Mouse (Mus musculus) olfactory bulb, adult 2 months (tissue): Measurements from ENCODE around the gene Ppp1r14b. TPM values are rescaled to one million over a fixed set of nuclear protein-coding genes. Genes with fewer than 3 reads are reported as not detected.

Experiments
- H3K27ac ChIP-seq: fragments of 200-500 bp; 2 replicates; pipeline ENCODE4 v1.5.1; 2012; ENCODE audit warnings: low read depth, low read length; ENCODE audit not compliant: insufficient read depth
- H3K4me1 ChIP-seq: fragments of 200-500 bp; 2 replicates; pipeline ENCODE4 v1.6.1; 2012; ENCODE audit warnings: low read length; ENCODE audit not compliant: control insufficient read depth, insufficient read depth
- H3K4me3 ChIP-seq: fragments of 200-500 bp; 2 replicates; pipeline ENCODE4 v1.5.1; 2012; ENCODE audit warnings: mild to moderate bottlenecking, low read depth, low read length, moderate library complexity; ENCODE audit not compliant: insufficient read depth
- CTCF ChIP-seq: fragments of 200-500 bp; IDR thresholded peaks from 2 replicates; pipeline ENCODE4 v1.5.1; 2012; ENCODE audit warnings: low read depth, mild to moderate bottlenecking, low read length, moderate library complexity; ENCODE audit not compliant: insufficient read depth
- POLR2A ChIP-seq: fragments of 200-500 bp; IDR thresholded peaks from 2 replicates; pipeline ENCODE4 v1.6.1; 2012; ENCODE audit warnings: mild to moderate bottlenecking, low read depth, low read length, moderate library complexity; ENCODE audit not compliant: insufficient read depth
- whole genome bisulfite sequencing: fragments of 180-500 bp; shearing (Covaris S2); methylation state at CpG from one replicate; pipeline ENCODE4 v1.1.7; 2018; 5-methylcytosine and 5-hydroxymethylcytosine counted together
- polyA plus RNA-seq: library from polyadenylated mRNA; stranded (reverse); fragments of >200 nt; gene quantifications from 2 replicates; pipeline ENCODE4 v1.2.4, GENCODE M21; 2012; ENCODE audit warnings: low replicate concordance; ENCODE audit not compliant: missing spikeins, insufficient read depth, insufficient read length

Ppp1r14b gene
- polyA plus RNA-seq, 1 experiment: not detected

DNA sequence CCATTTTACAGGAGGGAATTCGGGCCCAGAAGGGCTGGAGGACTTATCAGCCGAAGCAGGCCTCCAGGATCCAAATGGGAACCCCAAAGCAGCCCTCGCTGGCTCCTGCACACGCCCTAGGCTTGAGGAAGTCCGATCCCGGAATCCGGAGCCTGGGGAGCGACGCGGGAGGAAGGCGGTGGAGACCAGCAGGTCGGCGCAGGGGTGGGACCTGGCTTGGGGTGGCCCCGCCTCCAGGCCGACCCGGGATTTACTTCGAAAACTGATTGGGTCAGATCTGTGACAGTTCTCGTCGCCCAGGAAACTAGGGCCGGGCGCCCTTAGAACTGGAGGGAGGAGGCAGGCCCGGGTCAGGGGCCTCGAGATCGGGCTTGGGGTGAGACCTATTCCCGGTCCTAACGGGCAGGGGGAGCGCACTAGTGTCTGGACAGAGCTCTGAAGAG lies 32.5 kb upstream of the Ppp1r14b start, which contains the start of gene Gpr137:
Gpr137 (minus strand) TSS at position 232 of the 443 bp plus-strand sequence.
- H3K4me1 ChIP-seq: peaks cover 28% of the 10 kb centered on the region
- WGBS: under 1% methylated on average over 27 of the region's 27 CpGs
- H3K27ac ChIP-seq: peak within 1 kb of the TSS; percentile 63
- H3K4me3 ChIP-seq: peak within 1 kb of the TSS; percentile 87
- TF ChIP-seq CTCF (no peak), POLR2A (peak; percentile 58)

DNA sequence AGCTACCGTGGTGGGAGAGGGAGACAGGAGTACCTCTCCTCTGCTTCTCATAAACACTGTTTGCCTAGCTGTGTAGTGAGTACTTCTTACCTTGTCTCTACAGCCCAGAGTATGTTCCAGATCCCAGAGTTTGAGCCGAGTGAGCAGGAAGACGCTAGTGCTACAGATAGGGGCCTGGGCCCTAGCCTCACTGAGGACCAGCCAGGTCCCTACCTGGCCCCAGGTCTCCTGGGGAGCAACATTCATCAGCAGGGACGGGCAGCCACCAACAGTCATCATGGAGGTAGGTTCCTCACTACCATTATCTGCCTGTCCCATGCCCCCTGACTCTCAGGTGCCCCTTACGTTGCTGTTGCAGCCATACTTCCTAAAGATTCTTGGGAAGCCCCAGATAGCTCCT lies 32.0 kb upstream of the Ppp1r14b start:
- TF ChIP-seq POLR2A (no peak), CTCF (no peak)
- WGBS: 21% methylated on average over 5 of the region's 5 CpGs
- H3K4me3 ChIP-seq: peak overlapping the region; percentile 87

GRCm38 (mm10) chr19:6943709-6944108 lies 31.1 kb upstream of the Ppp1r14b start:
- Histone ChIP-seq H3K4me3 (no peak overlapping the region), H3K27ac (no peak overlapping the region), H3K4me1 (peaks cover 23% of the 10 kb centered on the region)
- no peak for TF ChIP-seq CTCF
- no peak for TF ChIP-seq POLR2A
- WGBS: 91% methylated on average over 6 of the region's 6 CpGs

More for the DNA sequence above, 32.0 kb upstream of the Ppp1r14b start:
- peak overlapping the region; percentile 29; the same call in 1 of the 2 replicates for H3K27ac ChIP-seq
- H3K4me1 ChIP-seq: peaks cover 27% of the 10 kb centered on the region

DNA sequence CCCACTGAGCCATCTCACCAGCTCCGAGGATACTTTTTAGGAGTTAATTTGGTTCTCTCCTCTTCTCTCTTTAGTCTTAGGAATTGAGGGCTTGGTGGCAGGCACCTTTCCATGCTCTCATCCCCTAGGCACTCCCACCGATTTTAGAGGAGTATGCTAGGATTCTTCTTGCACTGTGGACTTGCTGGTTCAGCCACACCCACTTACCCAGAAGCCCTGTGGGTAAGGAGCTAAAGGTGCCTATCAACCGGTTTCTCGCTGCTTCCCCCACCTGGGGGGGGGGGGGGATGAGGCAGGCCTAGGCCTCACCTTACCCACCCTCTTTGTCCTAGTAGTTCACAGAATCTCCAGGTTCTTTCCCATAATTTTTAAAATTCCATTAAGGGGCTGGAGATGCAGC lies 27.0 kb upstream of the Ppp1r14b start:
- Histone ChIP-seq H3K4me1 (peaks cover 10% of the 10 kb centered on the region), H3K4me3 (no peak overlapping the region), H3K27ac (no peak overlapping the region)
- TF ChIP-seq POLR2A (no peak), CTCF (no peak)
- WGBS: 70% methylated on average over 4 of the region's 4 CpGs

GRCm38 (mm10) chr19:6948186-6948585 lies 26.6 kb upstream of the Ppp1r14b start:
- WGBS: 69% methylated on average over 4 of the region's 4 CpGs
- H3K27ac ChIP-seq: no peak overlapping the region

DNA sequence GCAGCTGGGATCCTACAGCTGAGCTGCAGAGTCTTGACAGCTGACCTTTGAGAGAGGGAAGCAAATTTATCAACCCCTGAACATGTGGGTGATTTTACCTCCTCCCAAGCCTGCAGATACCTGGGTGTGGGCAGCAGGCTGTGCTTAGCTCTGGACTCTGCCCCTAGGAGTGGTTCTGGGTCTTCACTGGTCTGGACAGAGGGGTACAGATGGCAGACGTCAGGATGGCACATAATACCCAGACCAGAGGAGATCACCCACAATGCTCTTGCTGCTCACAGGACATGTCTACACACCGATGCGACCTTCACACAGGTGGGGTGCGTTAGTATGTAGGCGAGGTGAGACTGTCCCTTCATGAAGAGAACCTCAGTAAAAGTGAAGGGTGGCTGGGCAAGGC lies 25.2 kb upstream of the Ppp1r14b start:
- peaks cover 10% of the 10 kb centered on the region for H3K4me1 ChIP-seq
- TF ChIP-seq POLR2A (no peak), CTCF (no peak)
- 90% methylated on average over 5 of the region's 5 CpGs for WGBS
- no peak overlapping the region for H3K27ac ChIP-seq
- no peak overlapping the region for H3K4me3 ChIP-seq

More at GRCm38 (mm10) chr19:6948186-6948585, 26.6 kb upstream of the Ppp1r14b start:
- TF ChIP-seq POLR2A (no peak), CTCF (no peak)
- Histone ChIP-seq H3K4me1 (peaks cover 10% of the 10 kb centered on the region), H3K4me3 (no peak overlapping the region)

DNA sequence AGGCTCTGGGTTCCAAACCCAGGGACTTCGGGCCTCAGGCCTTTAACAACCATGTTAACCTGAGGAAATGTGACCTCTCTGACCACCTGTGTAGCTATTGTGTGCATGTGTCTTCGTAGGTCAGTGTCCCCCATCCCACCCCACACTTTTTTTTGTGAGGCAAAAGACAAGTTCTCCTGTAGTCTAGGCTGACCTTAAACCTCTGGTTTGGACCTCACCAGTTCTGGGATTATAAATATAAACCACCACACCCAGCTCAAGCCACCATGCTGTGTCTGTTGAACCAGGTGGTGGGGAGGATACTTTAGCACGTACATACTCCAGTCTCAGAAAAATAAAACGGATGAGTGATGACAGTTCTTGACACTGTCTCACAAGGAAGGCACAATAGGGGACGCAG lies 24.8 kb upstream of the Ppp1r14b start:
- H3K4me1 ChIP-seq: peaks cover 10% of the 10 kb centered on the region
- H3K4me3 ChIP-seq: no peak overlapping the region
- 54% methylated on average over 5 of the region's 5 CpGs for WGBS
- H3K27ac ChIP-seq: no peak overlapping the region
- no peak for TF ChIP-seq CTCF

- TF ChIP-seq CTCF (no peak), POLR2A (no peak; the same call in 1 of the 2 replicates)
- Histone ChIP-seq H3K4me1 (peaks cover 10% of the 10 kb centered on the region), H3K4me3 (peak overlapping the region; percentile 62), H3K27ac (peak overlapping the region; percentile 91)
- WGBS: 0% methylated on average over 28 of the region's 28 CpGs
Measured at GRCm38 (mm10) chr19:6950613-6951153, 24.1 kb upstream of the Ppp1r14b start.

DNA sequence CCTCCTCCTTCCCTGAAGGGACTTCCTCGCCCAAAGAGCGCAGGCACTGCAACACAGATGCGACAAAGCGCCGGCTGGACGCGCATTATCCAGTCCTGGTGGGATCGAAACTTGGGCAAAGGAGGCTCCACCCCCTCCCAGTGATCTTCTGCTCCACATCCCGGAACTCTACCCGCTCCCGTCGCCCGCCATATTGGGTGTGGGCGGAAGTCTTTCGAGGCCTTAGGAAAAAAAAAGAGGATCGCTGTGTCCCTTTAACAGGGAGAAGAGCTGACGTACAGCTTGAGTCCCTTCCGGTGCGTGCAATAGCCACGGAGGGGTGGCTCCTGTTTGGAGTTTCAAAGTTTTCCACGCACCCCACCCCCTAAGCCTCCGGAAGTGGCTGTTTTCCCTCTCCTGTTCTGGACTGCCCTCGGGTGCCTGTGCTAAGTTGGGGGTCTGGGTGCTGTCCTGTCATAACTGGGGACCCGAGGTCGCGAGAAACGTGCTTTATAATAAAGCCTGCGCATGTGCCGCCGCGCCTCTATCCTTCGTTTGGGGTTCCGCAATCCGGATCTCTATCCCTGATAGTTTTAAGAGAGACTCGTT lies 23.3 kb upstream of the Ppp1r14b start:
- WGBS: under 1% methylated on average over 35 of the region's 35 CpGs
- H3K4me3 ChIP-seq: peak overlapping the region; percentile 62
- H3K4me1 ChIP-seq: peaks cover 10% of the 10 kb centered on the region
- TF ChIP-seq CTCF (no peak), POLR2A (peak; percentile 33; the same call in 1 of the 2 replicates)
- peak overlapping the region; percentile 91 for H3K27ac ChIP-seq
